Mouse (Mus musculus) heart, postnatal 0 days (tissue): ENCODE measurements around the gene Grb10.

ENCODE experiments used
- CTCF ChIP-seq: IDR thresholded peaks from 2 replicates; pipeline ENCODE4 v1.5.1; 2016; ENCODE audit warnings: antibody characterized with exemption, control low read depth, low read depth
- EP300 ChIP-seq: IDR thresholded peaks from 2 replicates; pipeline ENCODE4 v1.6.1; 2016; ENCODE audit warnings: antibody characterized with exemption, low read depth

- TF ChIP-seq CTCF (no peak), EP300 (no peak)
Measured at GRCm38 (mm10) chr11:11945766-11946165, 92.7 kb downstream of the Grb10 start.
